Mouse (Mus musculus): ENCODE results near the gene Neurl1b. TPM values are rescaled to one million over a fixed set of nuclear protein-coding genes. Genes with fewer than 3 reads are reported as not detected.

The Neurl1b gene
- total RNA-seq, 4 experiments from 2014 or later, result 61.3 to 87.0 (median 69.3) TPM

DNA sequence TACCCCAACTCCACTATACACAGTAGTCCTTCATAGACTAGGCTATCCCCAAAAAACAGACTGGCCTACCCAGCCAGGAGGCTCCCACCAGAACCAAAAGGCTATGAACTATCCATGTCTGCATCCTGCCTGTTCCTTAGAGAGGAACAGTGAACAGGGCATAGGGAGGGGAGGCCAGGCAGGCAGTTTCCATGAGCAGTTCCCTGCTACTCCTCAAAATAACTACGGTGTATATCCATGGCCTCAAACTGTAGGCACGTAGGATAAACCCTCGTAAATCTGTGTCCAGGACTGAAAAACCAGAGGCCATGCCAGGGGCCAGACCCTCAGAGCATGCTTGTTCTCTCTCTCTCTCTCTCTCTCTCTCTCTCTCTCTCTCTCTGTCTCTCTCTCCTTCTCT lies 17.9 kb upstream of the Neurl1b start:
- no peak for DNase-seq (ENCODE audit: low spot score in 2 of 2)

DNA sequence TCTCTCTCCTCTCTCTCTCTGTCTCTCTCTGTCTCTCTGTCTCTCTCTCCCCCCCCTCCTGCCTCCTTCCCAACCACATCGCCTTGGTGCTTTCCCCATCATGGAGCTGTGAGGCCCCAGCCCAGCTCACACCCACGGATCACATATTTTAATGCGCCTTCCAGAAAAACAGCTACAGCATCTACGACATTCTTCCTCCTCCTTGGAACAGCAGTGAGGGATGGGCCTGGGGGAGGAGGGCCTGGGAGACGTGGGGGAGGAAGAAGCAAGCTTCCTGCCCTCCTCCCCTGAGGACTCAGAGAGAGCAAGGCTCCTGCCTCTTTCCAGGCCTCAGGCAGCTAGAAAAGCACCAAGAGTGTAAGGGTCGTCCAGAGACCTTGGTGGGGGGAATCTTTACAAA lies 17.3 kb upstream of the Neurl1b start:
- DNase-seq (ENCODE audit: low spot score in 2 of 2), result peak in 1 of 2 experiments; percentile 64

DNA sequence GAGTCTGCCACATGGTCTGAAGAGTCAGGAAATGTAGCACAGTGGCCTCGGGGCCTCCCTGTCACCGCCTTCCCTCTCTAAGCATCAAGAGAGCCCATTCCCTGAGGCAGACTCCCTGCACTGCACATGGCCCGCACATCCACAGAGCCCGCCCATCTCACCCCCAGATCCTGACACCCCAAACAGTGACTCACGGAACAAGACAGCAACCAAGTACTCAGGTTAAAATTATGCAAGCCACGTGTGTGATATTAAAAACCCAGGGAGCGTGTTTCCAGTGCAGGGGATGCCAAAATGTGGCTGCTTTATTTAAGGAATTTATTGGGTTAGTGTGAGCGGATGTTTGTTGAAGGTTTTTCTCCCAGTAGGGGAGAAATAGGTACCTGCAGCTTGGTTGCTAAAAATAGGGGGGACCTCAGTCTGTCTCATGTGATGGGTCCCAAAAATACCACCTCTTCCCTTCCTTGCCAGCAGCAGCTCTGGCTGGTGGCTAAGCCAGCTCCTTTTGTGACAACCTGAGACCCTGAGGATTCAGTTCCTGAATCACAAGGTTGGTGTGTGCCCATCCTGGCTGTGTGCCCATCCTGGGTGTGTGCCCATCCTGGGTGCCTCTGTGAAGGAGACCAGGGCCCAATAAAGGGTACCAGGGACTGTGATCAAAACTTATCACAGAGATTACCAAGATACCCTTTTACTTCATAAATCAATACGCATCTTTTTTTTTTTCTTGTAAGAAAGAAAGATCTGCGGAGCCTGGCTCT lies 9.1 kb upstream of the Neurl1b start:
- no peak for DNase-seq (ENCODE audit: low spot score in 2 of 2)

DNA sequence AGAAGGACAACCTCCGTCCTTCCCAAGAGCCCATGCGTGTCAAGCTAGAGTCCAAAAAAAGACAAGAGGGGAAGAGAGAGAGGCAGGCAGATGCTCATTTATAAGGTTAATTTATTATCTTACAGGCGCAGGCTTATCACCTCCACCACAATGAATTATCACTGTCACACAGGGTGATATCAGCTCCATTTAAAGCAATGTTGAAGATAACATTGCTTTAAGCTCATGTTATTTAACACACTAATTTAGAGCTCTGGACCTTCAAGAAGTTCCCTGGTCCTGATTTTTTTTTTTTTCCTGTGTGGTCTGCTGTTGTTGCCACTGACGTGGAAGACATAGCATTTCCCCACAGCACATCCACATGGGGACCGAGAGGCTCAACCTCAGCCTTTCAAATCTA lies 1.7 kb upstream of the Neurl1b start:
- no peak for DNase-seq (ENCODE audit: low spot score in 2 of 2)

DNA sequence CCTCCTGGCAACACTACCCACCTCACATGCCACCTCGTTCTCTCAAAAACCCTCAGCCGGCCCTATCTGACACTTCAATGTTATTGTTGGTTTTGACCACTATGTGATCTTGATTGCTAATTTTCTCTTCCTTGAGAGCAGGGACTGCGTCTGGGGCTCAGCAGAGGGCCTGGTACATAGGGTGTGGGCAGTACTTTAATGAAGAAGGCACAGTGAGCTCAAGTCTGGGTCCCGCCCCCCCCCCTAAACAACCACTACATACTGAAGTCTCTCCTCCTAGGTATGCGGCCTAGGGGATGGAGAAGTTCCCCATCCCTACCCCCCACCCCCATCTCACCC lies 476 bp upstream of the Neurl1b start:
- no peak for DNase-seq (ENCODE audit: low spot score in 2 of 2)

DNA sequence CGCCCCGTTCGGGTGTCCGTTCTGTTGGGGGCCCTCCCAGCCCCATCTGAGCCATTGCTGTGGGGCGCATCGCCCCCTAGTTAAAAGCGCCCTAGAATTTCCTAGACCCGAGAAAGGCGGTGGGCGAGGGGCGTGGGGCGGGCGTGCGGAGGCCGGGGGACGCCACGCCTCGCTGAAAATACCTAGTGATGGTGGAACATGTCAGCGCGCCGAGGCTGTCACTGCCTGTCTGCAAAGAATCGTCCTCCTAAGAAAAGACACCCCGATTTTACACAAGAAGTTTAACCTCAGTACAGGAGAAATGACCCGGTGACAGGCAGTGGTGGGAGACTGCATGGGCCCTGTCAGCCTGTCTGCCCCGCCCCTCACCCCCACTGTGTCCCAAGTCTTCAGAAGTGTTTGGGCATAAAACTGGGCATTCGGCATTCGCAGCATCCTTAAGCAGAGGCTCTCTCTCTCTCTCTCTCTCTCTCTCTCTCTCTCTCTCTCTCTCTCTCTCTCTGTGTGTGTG lies 781 bp downstream of the Neurl1b start:
- no peak for DNase-seq (ENCODE audit: low spot score in 2 of 2)

DNA sequence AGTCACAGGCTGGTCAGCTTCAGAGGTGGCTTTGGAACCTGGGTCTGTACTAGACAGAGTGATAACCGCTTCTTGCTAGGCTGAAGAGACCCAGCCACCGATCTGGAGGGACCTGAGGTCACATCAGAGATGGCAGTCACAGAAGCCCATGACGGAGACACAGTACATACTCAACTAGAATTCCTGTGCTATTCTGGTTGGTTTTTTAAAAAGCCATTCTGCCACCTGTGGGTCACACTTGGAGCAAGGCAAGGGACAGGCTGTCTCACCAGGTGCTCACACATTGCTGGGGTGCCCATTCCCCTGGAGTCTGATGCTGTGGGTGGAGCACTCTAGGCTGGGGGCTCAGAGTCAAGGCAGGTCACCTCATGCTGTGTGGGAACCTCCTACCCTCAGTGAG lies 1.5 kb downstream of the Neurl1b start:
- DNase-seq (ENCODE audit: low spot score in 2 of 2), result no peak

DNA sequence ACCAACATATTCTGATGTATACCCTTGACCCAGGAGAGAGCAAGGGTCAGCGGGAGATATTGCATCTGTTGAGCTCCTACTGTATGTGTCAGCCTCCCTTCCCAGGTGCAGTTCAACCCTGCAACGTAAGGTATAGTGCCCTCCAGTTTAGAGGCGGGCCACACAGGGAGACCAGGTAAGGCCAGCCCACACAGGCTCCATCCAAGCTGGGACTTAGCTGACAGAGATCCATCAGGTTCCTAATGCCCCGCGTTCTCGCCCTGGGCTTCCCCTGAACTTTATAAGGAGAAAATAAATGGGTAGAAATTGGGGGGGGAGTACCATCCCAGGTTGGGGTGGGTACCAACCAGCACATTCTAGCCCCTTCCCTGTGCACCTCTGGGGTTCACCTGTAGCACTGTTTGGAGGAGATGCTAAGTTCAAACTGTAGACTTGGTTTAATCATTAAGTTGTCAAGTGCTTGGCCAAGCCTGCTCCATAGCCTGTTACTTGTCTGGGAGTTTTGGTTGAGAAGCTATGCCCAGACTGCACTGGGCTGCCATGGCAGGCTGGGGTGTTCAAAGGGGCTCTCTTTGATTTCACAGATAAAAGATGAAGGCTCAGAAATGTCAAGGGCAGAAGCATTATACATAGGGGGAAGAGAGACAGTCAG lies 3.3 kb downstream of the Neurl1b start:
- no peak for DNase-seq (ENCODE audit: low spot score in 2 of 2)

DNA sequence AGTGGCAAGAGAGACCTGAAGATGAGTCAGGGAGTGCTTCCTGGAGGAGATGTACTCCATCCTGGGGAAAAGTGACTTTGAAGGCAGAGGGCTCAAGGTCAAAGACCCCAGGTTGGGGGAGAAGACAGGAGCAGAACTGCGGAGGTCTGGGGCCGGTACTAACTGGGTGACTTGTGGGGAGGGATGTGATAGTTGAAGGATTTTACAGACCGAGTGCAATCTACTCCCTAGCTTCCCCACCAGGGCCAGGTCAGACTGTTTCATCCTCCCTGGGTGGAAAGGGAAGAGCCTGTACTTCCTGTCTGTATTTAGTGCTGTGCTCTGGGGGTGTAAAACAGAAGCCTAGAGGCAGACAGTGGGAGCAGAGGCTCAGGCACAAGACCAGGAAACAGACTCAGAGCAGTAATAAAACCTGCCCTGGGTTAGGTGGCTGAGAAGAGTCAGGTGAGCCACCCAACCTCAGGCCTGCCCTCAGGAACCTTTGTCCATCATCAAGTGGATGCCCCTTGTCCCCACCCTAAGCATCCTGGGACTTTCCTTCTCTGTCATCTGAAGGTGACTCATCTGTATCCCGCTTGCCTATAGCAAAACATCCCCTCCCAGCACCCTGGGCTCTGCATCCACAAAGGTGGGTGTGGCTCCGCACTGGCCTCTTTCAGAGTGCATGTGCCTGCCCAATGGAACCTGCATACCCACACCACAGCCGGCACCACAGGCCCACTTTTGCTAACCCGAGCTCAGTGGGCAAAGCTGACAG lies 6.0 kb downstream of the Neurl1b start:
- no peak for DNase-seq (ENCODE audit: low spot score in 2 of 2)

DNA sequence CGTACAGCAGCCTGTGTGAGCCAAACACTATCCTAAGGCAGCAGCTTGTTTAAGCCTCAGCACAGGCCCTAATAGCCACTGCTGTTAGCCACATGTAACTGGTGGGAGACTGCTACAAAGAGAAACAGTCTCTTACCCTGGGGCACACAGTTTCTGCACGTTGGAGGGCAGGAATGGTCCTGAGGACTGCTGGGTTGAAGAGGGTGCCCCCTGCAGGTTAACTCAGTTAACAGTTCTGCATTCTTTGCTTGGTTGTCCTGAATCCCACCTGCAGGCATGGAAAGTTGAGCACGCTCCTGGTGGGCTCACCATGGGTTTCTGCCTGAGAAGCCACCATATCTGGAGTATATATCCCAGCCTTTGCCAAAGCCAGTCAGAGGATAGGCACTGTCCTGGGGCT lies 6.9 kb downstream of the Neurl1b start:
- DNase-seq (ENCODE audit: low spot score in 2 of 2), result no peak

DNA sequence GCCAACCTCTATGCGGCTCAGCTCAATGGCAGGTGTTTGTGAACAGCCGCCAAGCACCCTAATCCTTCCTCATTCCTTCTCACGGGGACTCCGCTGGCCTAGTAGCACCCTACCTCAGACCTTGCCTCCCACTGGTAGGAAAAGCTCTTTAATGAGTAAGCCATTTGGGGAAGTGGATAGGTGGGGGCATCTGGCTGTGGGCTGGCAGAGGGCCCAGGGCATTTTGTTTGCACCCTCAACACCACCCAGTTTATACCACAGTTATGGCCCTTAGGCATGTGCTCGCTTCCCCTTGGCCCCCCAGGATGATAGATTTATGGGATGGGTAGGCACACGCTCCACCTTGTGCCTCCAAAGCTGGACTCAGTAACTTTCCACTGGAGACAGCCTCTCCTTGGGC lies 7.8 kb downstream of the Neurl1b start:
- DNase-seq (ENCODE audit: low spot score in 2 of 2), result no peak

DNA sequence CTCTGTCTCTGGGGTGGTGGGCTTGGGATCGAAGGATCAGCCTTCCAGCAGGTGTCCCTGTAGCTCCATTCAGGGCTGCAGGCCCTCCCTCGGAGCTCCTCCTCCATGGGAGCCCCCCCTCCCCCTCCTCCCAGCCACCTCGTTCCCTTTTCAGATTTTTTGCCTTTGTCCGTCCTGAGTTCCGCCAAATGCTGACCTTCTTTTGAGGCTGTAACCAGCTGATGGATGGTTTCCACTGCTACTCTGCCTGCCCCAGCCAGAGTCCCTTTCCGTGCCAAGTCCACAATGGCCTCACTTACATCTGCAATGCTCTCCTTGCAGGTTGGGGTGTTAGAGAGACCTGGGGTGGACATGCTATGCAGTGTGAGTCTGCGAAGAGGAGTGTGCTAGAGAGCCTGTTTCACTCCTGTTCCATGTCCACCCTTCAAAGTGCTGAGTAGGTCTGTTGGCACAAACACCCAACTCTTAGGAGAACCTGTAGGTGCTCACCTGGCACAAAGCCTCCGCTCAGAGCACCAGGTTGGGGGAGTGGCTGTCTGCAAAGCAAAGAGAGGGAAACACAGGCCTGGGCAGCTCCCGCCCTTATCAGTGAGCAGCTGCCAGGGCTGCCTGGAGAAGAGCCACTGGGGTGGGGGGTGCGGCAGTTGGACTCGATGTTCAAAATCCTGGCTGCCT lies 9.5 kb downstream of the Neurl1b start:
- DNase-seq (ENCODE audit: low spot score in 2 of 2), result no peak

DNA sequence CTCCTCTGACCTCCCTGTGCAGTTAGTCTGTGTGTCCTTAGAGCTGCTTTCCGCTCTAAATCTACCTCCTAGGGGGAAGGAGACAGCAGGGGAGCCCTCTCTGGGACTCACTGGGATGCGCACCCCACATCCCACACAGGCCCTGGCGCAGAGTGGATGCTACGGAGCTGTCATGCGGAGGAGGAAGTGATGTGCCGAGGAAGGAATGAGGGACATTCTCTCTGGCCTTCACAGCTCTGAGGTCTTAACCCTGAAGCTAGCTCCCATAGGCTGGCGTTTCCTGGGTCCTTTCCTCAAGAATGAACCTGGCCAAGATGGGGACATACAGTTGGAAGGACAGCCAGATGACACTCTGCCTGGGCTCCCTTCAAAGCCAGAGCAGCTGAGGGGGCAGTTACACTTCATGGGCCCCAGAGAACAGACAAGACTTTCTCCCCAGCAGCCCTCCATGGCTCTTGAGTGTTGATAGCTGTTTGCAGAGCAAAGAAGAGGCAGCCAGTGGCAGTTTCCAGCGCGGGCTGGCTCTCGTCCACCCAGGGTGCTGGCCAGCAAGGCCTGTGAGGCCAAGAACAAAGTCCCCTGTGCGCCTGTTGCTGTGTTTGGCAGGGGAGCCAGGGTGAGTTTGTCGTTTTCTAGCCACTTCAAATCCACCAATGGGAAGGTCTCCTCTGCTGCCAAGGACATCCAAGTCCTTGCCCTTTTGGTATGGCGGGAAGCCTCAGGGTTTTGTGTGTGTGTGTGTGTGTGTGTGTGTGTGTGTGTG lies 10.5 kb downstream of the Neurl1b start:
- DNase-seq (ENCODE audit: low spot score in 2 of 2), result peak in 1 of 2 experiments; percentile 38

DNA sequence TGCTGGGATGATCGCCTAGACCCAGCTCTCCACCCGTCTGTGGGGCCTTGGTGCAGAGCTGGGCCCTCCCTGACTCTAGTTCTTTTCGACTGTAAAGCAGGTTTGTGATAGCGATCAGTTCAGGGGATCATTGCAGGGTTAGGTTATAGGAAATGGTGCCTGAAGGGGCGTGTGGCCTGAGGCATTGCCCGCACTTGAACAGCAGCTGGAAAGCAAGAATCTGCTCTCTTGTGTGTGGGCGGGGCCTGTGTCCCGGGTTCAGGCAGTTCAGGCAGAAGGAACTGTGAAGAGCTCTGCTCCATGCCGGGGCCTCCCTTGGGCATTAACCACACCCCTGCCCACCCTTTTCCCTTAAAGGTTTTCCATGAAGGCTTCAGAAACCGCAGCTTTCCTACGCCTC lies 18.7 kb downstream of the Neurl1b start:
- DNase-seq (ENCODE audit: low spot score in 2 of 2), result no peak

DNA sequence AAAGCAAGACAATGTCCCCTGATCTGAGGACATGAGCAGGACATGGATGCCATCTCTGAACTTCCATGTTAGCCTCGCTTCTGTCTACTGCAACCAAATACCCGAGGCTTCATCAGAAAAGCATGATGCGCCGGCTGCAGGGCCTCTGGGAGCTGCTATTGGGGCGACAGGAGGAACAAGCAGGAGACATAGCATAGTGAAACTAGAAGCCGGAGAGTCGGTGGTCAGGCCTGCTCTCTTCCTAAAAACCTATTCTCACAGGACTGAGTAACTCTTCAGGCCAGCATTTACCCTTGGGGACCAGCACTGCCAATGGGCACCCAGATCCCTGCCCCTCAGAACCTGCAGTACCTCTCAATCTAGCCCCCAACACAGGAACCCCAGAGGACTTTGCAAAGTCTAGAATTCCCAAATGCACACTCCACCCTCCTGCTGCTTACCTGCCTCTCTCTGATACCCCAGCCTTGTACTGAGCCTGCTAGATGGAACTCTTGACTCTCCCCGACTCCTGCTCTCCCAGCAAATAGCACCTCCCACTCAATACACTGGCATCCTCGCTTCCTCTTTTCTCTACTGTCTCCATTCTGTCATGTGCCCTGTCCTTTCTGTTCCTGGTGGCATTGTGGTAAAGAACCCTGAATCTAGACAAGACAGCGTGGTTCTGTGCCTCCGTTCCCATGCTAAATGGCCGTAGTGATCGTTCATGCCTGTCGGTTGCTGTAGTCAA lies 22.6 kb downstream of the Neurl1b start:
- no peak for DNase-seq (ENCODE audit: low spot score in 2 of 2)

DNA sequence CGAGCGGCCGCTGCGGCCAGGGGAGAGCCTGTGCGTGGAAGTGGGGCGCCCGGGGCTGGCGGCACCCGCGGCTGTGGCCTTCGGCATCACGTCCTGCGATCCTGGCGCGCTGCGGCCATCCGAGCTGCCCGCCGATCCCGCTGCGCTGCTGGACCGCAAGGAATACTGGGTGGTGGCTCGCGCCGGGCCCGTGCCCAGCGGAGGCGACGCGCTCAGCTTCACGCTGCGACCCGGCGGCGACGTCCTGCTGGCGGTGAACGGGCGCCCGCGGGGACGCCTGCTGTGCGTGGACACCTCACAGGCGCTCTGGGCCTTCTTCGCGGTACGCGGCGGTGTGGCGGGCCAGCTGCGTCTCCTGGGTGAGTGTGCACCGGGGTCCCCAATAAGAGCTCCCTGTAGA lies 24.4 kb downstream of the Neurl1b start:
- no peak for DNase-seq (ENCODE audit: low spot score in 2 of 2)

DNA sequence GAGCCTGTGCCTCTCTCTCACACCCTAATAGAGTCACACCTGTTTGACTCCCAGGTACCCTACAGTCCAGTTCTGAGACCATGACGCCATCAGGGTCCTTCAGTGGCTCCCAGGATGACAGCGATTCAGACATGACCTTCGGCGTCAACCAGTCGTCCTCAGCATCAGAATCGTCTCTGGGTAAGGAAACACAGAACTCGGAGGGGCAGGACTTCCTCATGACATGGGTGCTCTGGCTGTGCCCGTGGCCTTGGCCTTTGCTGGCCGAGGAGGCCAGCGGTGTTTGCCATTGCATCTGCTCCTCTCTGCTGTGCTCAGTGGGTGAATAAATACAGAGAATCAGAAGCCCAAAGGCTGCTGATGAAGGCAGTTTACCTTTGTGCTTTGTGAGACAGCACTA lies 26.4 kb downstream of the Neurl1b start:
- DNase-seq (ENCODE audit: low spot score in 2 of 2), result no peak

DNA sequence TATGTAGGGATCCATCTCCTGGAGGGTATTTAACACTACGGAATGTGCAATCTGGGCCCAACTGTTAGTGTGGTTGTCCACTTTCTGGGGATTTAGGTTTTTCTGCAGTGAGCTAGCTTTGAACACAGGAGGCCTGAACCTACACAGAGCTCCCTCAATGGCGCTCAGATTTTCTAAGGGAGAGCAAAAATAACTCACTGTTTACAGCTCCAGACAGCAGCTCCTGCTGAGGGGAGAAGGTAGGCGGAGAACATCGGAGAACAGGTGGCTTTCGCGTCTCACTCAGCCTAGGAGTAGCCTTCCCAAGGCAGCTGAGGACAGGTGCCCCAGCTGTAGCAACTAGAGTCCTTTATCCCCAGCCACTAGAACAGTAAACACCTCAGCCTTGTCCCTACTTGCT lies 27.6 kb downstream of the Neurl1b start:
- no peak for DNase-seq (ENCODE audit: low spot score in 2 of 2)

DNA sequence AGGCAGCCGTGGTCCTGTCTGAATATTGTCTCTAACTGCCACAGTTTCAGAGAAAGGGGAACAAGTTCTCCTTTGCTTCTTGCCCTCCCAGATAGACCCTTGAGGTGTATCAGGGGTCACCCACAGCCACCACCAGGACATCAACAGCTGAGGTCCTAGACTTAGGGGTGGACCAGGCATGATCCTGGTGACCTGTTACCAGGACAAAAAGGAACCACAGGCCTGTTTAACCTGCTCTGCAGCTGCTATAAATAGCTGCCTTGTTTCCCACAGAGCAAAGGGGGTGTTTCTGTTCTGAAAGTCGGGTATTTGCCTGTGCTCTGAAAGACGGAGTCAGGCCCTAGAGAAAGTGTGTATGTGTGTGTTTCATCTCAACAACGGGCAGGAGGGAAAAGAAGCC lies 29.2 kb downstream of the Neurl1b start:
- no peak for DNase-seq (ENCODE audit: low spot score in 2 of 2)

DNA sequence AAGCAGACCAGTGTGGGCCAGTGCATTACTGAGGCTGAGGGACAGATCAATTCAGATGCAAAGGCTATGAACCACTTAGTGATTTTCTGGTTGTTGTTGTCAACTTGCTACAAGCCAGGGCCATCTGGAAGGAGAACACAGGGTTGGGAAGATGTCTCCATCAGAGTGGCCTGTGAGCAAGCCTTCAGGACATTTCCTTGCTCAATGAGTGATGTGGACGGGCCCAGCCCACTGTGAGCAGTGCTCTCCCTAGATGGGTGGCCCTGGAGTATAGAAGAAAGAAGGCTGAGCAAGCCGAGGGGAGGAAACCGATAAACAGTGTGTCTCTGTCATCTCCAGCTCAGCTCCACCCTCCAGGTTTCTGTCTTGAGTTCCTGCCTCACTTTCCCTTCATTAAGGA lies 34.8 kb downstream of the Neurl1b start:
- DNase-seq (ENCODE audit: low spot score in 2 of 2), result no peak
